Mouse (Mus musculus) heart, postnatal 0 days (tissue): Measurements from ENCODE around the gene Syne2.

ENCODE experiments used
- CTCF ChIP-seq: IDR thresholded peaks from 2 replicates; pipeline ENCODE4 v1.5.1; 2016; ENCODE audit warnings: antibody characterized with exemption, control low read depth, low read depth
- EP300 ChIP-seq: IDR thresholded peaks from 2 replicates; pipeline ENCODE4 v1.6.1; 2016; ENCODE audit warnings: antibody characterized with exemption, low read depth

DNA sequence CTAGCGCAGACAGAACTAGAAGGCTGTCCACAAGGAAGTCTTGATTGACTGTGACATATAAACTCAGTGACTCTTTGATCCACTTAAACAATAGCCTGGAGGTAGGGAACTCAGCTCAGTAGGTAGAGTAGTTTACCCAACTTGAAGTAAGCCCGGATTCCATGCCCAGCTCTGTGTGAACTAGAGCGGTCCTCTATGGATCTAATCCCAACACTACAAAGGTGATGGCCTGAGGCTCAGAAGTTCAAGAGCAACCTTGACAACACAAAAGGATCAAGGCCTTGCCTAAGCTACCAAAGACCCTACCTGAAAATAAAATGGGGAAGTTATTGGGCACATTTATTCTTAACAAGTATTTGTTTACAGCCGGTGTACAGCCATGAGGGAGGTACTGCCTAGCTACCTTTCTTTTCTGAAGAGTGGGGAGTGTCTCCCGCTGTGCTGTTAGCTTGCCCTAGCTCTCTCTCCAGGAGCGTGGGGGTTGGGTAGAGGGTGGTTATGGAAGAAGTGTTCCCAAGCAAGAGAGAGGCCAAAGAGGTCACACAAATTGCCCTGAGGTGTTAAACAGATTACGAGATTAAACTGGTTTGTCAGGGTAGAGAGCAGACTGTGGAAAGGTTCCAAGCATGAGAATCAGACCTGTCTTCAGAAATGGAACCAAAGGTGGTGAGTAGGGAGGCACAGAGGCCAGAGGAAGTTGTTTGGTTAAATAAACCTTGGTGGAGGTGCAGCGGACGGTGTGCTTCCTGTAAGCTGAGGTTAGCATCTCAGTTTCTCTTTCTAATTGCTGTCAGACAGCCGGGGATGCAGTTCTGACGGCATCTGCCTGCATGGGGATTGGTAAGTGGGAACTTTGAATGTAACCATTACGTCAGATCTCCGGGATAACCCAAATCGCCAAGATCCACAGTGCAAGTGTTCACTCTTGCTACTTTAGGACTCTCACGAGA is 268.3 kb downstream of the Syne2 start:
- TF ChIP-seq CTCF = no peak
- no peak for TF ChIP-seq EP300
